Mouse (Mus musculus) kidney, embryonic 14.5 days (tissue): ENCODE results near the gene Por. TPM values are rescaled to one million over a fixed set of nuclear protein-coding genes. Genes with fewer than 3 reads are reported as not detected.

Source experiments
- microRNA-seq: library from miRNA; unstranded; fragments of <30 nt; microRNA quantifications from one replicate; pipeline ENCODE4, GENCODE M21; 2016
- polyA plus RNA-seq: library from polyadenylated mRNA; unstranded; fragments of >200 nt; fragmentation: Nextera tagmentation; extraction: Ambion mirVana; gene quantifications from 2 replicates; pipeline ENCODE4 v1.2.1, GENCODE M21; 2014

The Por gene
- polyA plus RNA-seq, 1 experiment from 2014 or later = 64.2 TPM

Small RNA genes within 50 kb of the gene (microRNA-seq; reads per million reads assigned to microRNA genes)
- gene Mir7034 = not detected

Other genes starting within 250 kb of the Por start
- gene Hip1, start 124.9 kb upstream of the Por start, polyA plus RNA-seq = 34.9 and 61.7 TPM in 2 replicates
- gene Ccl26, start 106.5 kb upstream of the Por start, polyA plus RNA-seq = not detected in 2 replicates
- 0.43 and 2.3 TPM in 2 replicates for gene Ccl24, start 97.0 kb upstream of the Por start, polyA plus RNA-seq
- gene Rhbdd2, start 37.4 kb upstream of the Por start, polyA plus RNA-seq = 42.6 and 61.7 TPM in 2 replicates
- 64.7 and 65.1 TPM in 2 replicates for gene Tmem120a, start 74.4 kb downstream of the Por start, polyA plus RNA-seq
- gene Styxl1, start 108.4 kb downstream of the Por start, polyA plus RNA-seq = 0.19 and 0.72 TPM in 2 replicates
- 429 and 590 TPM in 2 replicates for gene Mdh2, start 108.4 kb downstream of the Por start, polyA plus RNA-seq
- 0.09 and 0.11 TPM in 2 replicates for gene Srrm3, start 136.9 kb downstream of the Por start, polyA plus RNA-seq
- gene Hspb1, start 217.9 kb downstream of the Por start, polyA plus RNA-seq = 32.4 and 36.9 TPM in 2 replicates